Mouse (Mus musculus) neural tube, embryonic 15.5 days (tissue): ENCODE measurements around the gene Skor1. TPM values are rescaled to one million over a fixed set of nuclear protein-coding genes. Genes with fewer than 3 reads are reported as not detected.

Source experiments
- ATAC-seq: fragments of 200-750 bp; cut with Nextera tagmentation; 2 replicates; pipeline ENCODE4 v1.8.0; 2017; ENCODE audit warnings: mild to moderate bottlenecking, moderate TSS enrichment, moderate library complexity; ENCODE audit not compliant: low FRiP score
- H3K27ac ChIP-seq: fragments of 300-500 bp; sonication (generic); replicated peaks from 2 replicates; pipeline ENCODE4 v1.5.1; 2015; ENCODE audit warnings: mild to moderate bottlenecking, inconsistent platforms
- H3K27me3 ChIP-seq: fragments of 300-500 bp; sonication (generic); replicated peaks from 2 replicates; pipeline ENCODE4 v1.6.1; 2015; ENCODE audit warnings: inconsistent platforms
- H3K36me3 ChIP-seq: fragments of 300-500 bp; sonication (generic); 2 replicates; pipeline ENCODE4 v1.6.1; 2015; ENCODE audit warnings: inconsistent platforms
- H3K4me1 ChIP-seq: fragments of 300-500 bp; sonication (generic); 2 replicates; pipeline ENCODE4 v1.6.1; 2015; ENCODE audit warnings: inconsistent platforms
- H3K4me2 ChIP-seq: fragments of 300-500 bp; sonication (generic); 2 replicates; pipeline ENCODE4 v1.6.1; 2015; ENCODE audit warnings: inconsistent platforms, mild to moderate bottlenecking, moderate library complexity
- H3K4me3 ChIP-seq: fragments of 300-500 bp; sonication (generic); replicated peaks from 2 replicates; pipeline ENCODE4 v1.5.1; 2015; ENCODE audit warnings: mild to moderate bottlenecking, inconsistent platforms
- H3K9ac ChIP-seq: fragments of 300-500 bp; sonication (generic); replicated peaks from 2 replicates; pipeline ENCODE4 v1.6.1; 2015; ENCODE audit warnings: mild to moderate bottlenecking, inconsistent platforms
- H3K9me3 ChIP-seq: fragments of 300-500 bp; sonication (generic); replicated peaks from 2 replicates; pipeline ENCODE4 v1.6.1; 2016; ENCODE audit warnings: inconsistent platforms
- WGBS: fragments of 180-500 bp; shearing (Covaris S2); methylation state at CpG from one replicate; pipeline ENCODE4 v1.1.7; 2015; ENCODE audit warnings: mixed read lengths; 5-methylcytosine and 5-hydroxymethylcytosine counted together
- polyA plus RNA-seq: library from polyadenylated mRNA; unstranded; fragments of >200 nt; fragmentation: Nextera tagmentation; extraction: Ambion mirVana; gene quantifications from 2 replicates; pipeline ENCODE4 v1.2.1, GENCODE M21; 2015

Skor1 gene
- polyA plus RNA-seq, 1 experiment from 2014 or later: 18.7 TPM

DNA sequence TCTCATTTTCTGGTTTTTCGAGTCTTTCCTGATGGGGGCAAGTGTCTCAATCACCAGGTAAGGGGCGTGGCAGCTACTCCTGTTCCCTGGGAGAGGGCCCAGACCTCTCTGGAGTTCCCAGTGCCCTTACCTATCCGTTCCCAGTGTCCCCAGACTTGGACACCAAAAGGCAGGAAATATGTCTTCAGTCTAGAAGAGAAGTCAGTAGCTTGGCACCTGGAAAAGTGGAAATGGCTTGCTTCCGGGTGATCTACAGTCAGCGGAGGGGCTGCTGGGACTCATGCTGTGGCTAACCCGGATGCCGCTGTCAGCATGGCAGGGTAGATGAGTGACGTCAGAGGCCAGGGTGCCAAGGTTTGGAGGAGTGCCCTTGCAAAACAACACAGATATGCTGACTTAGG, 19.1 kb downstream of the Skor1 start:
- Histone ChIP-seq H3K27ac (no peak overlapping the region), H3K4me2 (no peak overlapping the region), H3K9ac (no peak overlapping the region), H3K9me3 (no peaks in the 10 kb centered on the region), H3K4me3 (no peak overlapping the region), H3K4me1 (peaks cover 32% of the 10 kb centered on the region), H3K36me3 (no peaks in the 10 kb centered on the region), H3K27me3 (peaks cover 14% of the 10 kb centered on the region)
- 81% methylated on average over 8 of the region's 8 CpGs for WGBS
- ATAC-seq: no peak

DNA sequence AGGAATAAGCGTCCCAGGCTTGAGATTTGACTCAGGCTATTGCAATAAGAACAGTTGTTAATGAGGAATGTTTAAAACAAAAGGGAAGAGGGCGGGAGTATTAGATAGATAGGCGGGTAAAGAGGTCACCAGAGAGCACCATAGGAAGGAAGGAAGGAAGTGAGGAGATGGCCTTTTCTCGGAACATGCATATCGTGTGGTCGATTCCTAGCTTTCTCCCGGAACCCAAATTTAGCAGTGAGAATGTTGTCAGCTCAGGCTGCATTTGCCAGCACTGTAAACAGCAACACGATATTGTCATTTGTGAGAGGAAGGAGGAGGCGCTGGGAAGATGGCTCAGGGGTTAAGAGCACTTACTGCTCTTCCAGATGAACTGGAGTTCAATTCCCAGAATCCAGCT, 24.2 kb downstream of the Skor1 start:
- Histone ChIP-seq H3K4me2 (no peak overlapping the region), H3K9me3 (no peaks in the 10 kb centered on the region), H3K27me3 (peaks cover 6% of the 10 kb centered on the region; the same call in 1 of the 2 replicates), H3K36me3 (no peaks in the 10 kb centered on the region), H3K4me1 (peaks cover 6% of the 10 kb centered on the region; the same call in 1 of the 2 replicates), H3K27ac (no peak overlapping the region), H3K9ac (no peak overlapping the region), H3K4me3 (no peak overlapping the region)
- ATAC-seq: no peak
- 54% methylated on average over 9 of the region's 9 CpGs for WGBS

DNA sequence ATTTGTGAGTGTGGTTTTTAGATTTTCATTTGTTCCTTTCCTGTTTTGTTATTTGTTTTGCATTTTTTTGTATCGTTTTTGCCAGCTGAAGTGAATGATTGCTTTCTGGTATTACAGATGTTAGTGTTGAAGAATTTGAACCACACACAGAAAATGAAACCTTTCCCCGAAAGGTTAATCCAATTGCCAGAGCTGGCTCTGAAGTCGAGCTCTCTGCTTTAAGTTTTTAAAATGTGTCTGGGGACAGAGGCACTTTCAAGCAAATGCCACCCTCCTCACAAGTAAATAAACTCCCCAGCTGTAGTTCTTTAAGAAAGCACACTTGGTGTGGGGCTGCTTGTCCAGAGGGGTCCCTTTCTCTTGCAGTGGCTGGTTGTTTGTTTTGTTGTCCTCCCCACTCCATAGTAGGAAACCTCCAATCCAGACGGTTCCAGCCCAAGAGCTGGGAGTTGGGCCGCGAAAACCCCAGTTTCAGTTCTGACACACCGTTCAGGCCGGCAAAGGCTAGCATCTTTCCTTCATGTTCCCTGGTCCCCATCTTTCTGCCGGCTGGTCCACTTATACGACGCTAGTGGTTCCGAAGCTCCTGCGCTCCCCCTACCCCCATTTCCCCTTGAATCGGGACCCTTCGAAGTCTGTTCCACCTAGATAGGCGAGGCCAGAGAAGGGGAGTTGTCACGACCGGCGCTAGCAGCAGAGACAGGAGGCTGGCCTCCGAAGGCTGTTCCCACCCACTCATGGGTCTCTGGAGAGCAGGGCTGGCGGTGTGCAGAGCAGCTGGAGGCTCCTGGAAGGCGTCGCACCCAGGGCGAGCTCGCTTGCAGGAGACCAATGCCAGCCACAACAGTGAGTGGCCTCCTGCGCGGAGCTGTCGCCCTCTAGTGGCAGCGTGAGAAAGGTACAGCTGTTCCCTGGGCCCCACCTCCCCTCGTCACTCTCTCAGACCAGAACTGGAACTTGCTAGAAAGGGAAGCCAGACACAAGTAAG, 25.0 kb downstream of the Skor1 start:
- peak overlapping the region; percentile 48 for H3K4me3 ChIP-seq
- H3K4me1 ChIP-seq: peaks cover 6% of the 10 kb centered on the region; the same call in 1 of the 2 replicates
- 9% methylated on average over 30 of the region's 30 CpGs for WGBS
- peak overlapping the region; percentile 93 for H3K4me2 ChIP-seq
- peak overlapping the region; percentile 54 for H3K9ac ChIP-seq
- no peaks in the 10 kb centered on the region for H3K36me3 ChIP-seq
- H3K27ac ChIP-seq: peak overlapping the region; percentile 65
- ATAC-seq: peak; percentile 95
- peaks cover 6% of the 10 kb centered on the region; the same call in 1 of the 2 replicates for H3K27me3 ChIP-seq
- H3K9me3 ChIP-seq: no peaks in the 10 kb centered on the region

DNA sequence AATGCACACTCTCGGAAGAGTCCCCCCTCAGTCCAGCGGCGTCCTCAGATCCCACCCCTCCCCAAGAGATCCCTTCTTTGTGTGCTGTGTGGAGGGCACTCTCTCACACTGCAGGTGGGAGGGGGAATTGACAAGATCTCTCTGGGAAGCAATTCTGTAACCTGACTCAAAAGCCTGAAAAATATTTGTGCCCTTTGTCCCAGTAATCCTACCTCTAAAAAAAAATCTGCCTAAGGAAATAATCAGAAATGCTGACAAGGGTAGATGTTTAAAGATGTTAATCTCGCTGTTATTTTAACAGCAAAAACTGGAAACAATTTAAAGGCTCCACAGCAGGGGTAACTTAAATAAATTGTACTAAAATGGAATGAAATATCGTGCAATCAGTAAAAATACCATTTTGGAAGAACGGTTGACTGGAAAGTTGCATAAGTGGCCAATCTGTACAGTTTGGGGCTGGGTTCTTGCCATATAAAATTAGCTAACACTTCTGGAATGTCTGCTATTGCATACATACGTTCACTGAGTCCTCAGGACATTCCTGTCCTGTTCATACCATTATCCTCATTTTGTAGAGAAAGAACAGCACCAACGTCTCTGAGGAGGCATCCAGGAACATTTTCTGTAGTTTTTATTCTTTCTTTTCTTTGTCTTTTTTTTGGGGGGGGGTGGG, 26.5 kb downstream of the Skor1 start:
- Histone ChIP-seq H3K27me3 (peaks cover 6% of the 10 kb centered on the region; the same call in 1 of the 2 replicates), H3K4me2 (no peak overlapping the region), H3K27ac (no peak overlapping the region), H3K9ac (no peak overlapping the region), H3K9me3 (no peaks in the 10 kb centered on the region), H3K4me1 (peaks cover 6% of the 10 kb centered on the region; the same call in 1 of the 2 replicates), H3K36me3 (no peaks in the 10 kb centered on the region), H3K4me3 (no peak overlapping the region)
- WGBS: 67% methylated on average over 8 of the region's 8 CpGs
- ATAC-seq: no peak

DNA sequence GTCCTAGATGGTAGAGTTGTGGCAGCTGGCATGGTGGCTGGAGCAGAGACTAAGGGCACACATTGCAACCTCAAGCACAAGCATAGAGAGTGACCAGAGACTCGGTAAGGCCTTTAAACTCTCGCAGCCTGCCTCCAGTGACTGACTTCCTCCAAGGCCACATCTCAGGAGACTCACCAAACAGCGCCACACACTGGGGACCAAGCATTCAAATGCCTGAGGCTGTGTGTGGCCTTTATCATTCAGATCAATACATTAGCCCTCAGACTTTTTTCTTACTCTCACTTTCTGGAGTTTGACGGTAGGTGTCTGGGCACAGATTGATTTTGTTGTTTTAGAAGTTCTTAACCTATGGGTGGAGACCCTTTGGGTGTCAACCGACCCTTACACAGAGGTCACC, 30.4 kb downstream of the Skor1 start:
- ATAC-seq: no peak
- H3K9me3 ChIP-seq: no peaks in the 10 kb centered on the region
- 73% methylated on average over 5 of the region's 5 CpGs for WGBS

DNA sequence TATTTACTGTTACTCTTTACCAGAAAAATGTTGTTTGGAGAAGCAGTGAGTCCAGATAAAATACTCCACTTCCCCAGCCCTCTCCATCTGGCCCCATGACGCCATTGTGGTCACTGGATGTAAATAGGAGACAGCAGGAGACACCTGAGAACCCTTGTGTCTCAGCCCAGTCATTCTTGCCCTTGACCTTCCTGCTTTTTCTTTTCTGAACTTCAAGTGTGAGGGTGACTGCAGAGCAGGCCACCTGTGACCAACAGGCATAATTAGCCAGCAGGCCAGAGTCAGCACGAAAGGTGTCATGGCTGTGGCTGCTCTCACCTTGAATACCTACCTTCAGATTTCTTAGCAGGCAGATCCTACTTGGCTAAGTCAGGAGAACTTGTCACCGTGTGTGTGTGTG, 36.2 kb downstream of the Skor1 start:
- whole genome bisulfite sequencing: 72% methylated on average over 3 of the region's 3 CpGs
- no peak overlapping the region for H3K27ac ChIP-seq
- ATAC-seq: no peak
- H3K4me2 ChIP-seq: no peak overlapping the region
- H3K36me3 ChIP-seq: no peaks in the 10 kb centered on the region
- H3K4me3 ChIP-seq: no peak overlapping the region
- peaks cover 23% of the 10 kb centered on the region for H3K4me1 ChIP-seq
- no peaks in the 10 kb centered on the region for H3K27me3 ChIP-seq
- no peak overlapping the region for H3K9ac ChIP-seq
- no peaks in the 10 kb centered on the region for H3K9me3 ChIP-seq

More for the DNA sequence above, 30.4 kb downstream of the Skor1 start:
- H3K36me3 ChIP-seq: no peaks in the 10 kb centered on the region
- no peak overlapping the region for H3K9ac ChIP-seq
- no peak overlapping the region for H3K27ac ChIP-seq
- H3K27me3 ChIP-seq: no peaks in the 10 kb centered on the region
- no peak overlapping the region for H3K4me3 ChIP-seq
- no peak overlapping the region for H3K4me2 ChIP-seq
- H3K4me1 ChIP-seq: peaks cover under 1% of the 10 kb centered on the region; the same call in 1 of the 2 replicates

DNA sequence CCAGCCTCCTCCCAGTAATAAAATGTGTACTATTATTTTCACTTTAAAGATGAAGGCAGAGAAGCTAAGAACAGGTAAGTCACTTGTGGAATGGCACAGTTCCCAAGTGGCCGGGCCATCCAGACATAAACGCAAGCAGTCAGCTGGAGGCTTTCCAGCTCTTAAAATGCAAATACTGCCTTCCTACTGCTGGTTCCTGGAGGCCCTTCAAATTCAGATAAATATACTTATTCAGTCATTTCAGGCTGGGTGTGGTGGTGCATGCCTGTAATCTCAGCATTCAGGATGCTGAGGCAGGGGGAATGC, 39.0 kb downstream of the Skor1 start:
- Histone ChIP-seq H3K36me3 (no peaks in the 10 kb centered on the region), H3K9me3 (no peaks in the 10 kb centered on the region), H3K9ac (no peak overlapping the region; the same call in 1 of the 2 replicates), H3K4me3 (no peak overlapping the region; the same call in 1 of the 2 replicates), H3K4me1 (peaks cover 23% of the 10 kb centered on the region), H3K27ac (peak overlapping the region; percentile 88), H3K4me2 (peak overlapping the region; percentile 88), H3K27me3 (no peaks in the 10 kb centered on the region)
- 2% methylated on average over 2 of the region's 2 CpGs for WGBS
- ATAC-seq: no peak

DNA sequence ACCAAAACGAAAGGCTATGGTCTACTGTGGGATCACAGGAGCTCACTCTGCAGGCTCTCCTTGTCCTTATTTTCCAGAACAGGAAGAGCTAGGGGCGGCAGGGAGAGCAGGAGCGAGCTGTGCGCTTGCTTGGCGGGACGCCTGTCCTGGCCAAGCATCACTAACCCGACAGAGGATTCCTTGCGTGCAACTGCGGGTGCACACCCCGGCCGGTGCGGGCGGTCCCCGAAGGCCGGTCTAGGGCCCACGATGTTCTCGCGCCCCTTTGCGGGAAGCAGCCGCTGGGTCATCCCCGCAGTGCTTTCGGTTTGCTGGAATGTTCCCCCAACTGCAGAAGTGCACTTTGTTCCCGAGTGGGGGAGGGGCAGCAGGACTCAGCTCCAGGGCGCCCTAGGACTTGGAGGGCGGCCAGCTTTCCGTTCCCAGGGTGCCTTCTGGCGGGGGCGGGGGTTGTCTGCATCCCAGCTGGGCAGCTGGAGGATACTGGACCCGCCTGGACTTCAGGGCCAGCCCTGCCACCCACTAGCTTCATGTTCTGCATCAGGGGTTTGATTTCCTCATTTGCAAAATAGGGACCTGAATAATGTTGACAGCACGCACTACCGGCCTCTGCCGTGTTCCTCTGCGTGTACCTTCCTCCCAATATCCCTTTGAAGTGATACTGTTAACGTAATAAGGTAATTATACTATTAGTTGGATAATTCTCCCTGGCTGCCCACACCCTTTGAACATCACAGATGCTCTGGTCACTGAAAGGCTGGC, 39.6 kb downstream of the Skor1 start:
- peaks cover 23% of the 10 kb centered on the region for H3K4me1 ChIP-seq
- peak overlapping the region; percentile 88 for H3K4me2 ChIP-seq
- peak overlapping the region; percentile 53 for H3K9ac ChIP-seq
- H3K9me3 ChIP-seq: no peaks in the 10 kb centered on the region
- under 1% methylated on average over 34 of the region's 34 CpGs for WGBS
- H3K27ac ChIP-seq: peak overlapping the region; percentile 88
- no peaks in the 10 kb centered on the region for H3K27me3 ChIP-seq
- H3K4me3 ChIP-seq: peak overlapping the region; percentile 46
- H3K36me3 ChIP-seq: no peaks in the 10 kb centered on the region
- peak; percentile 85 for ATAC-seq

DNA sequence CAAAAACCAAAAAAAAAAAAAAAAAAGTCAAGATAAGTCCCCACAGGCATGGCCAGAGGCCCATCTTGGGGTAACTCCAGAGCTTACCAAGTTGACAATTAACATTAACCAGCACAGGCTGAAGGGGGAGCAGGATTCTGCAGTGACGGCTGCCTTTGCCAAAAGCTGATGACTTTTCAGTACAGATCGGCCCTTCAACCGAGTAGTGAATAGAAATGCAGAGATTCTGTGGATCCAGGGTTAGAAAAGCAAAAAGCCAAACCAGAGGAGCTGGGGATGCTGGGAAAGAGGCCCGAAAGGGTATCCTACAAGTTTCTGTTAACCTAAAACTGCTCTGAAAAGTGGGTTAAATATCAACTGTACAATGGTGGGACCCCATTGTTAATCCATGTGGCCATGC, 40.2 kb downstream of the Skor1 start:
- 36% methylated on average over 4 of the region's 4 CpGs for WGBS
- Histone ChIP-seq H3K27me3 (no peaks in the 10 kb centered on the region), H3K27ac (peak overlapping the region; percentile 88)

DNA sequence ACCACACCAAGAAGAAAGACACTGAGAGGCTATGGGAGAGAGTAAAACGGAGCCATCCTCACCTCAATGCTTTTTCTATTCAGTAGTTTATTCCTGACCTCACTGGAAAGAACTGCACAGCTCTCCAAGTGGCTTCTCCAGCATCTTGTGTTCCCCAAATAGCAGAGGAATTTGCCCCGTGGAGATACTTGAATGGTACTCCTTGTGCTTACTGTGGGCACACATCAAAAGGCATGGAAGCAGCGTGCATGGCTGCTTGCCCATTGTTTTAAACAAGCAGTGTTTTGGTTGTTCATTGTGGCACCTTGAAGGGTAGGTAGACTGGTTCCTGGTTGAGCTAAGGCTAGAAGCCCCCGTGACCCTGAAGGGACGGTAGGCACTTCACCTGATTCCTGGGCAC, 48.1 kb downstream of the Skor1 start:
- no peaks in the 10 kb centered on the region for H3K4me1 ChIP-seq
- no peaks in the 10 kb centered on the region for H3K9me3 ChIP-seq
- H3K27ac ChIP-seq: no peak overlapping the region
- no peaks in the 10 kb centered on the region for H3K27me3 ChIP-seq
- WGBS: 78% methylated on average over 5 of the region's 5 CpGs
- H3K4me2 ChIP-seq: no peak overlapping the region
- H3K4me3 ChIP-seq: no peak overlapping the region
- no peaks in the 10 kb centered on the region for H3K36me3 ChIP-seq
- H3K9ac ChIP-seq: no peak overlapping the region
- no peak for ATAC-seq

More for the DNA sequence above, 40.2 kb downstream of the Skor1 start:
- peak overlapping the region; percentile 53; the same call in 1 of the 2 replicates for H3K9ac ChIP-seq
- H3K4me3 ChIP-seq: peak overlapping the region; percentile 46
- H3K36me3 ChIP-seq: no peaks in the 10 kb centered on the region
- peaks cover 23% of the 10 kb centered on the region for H3K4me1 ChIP-seq
- peak overlapping the region; percentile 88 for H3K4me2 ChIP-seq
- H3K9me3 ChIP-seq: no peaks in the 10 kb centered on the region
- ATAC-seq: no peak

DNA sequence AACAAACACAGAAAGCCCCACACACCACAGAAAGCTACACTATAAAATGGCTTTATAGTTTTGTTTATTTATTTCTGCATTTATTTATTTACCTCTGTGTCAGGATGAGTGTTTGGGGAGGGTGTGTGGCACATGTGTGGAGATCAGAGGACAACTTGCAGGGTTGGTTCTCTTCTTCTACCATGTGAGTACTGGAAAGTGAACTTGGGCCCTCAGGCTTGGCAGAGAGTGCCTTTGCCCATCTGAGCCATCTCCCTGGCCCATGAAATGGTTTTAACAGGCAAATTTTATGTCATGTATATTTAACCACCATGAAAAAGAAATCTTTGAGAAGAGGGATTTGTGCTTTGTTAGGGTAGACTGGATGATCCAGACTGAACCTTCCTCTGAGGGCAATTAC, 48.9 kb downstream of the Skor1 start:
- Histone ChIP-seq H3K4me2 (no peak overlapping the region), H3K36me3 (no peaks in the 10 kb centered on the region), H3K9me3 (no peaks in the 10 kb centered on the region), H3K27ac (no peak overlapping the region), H3K4me3 (no peak overlapping the region), H3K4me1 (no peaks in the 10 kb centered on the region), H3K27me3 (no peaks in the 10 kb centered on the region), H3K9ac (no peak overlapping the region)
- ATAC-seq: no peak
